Mouse (Mus musculus) MEL (cell line): ENCODE results near the gene Tk2.

Source experiments
- CTCF ChIP-seq, 3 experiments: IDR thresholded peaks in 2 of 3; conservative IDR thresholded peaks in 1 of 3; 2 replicates each; pipeline ENCODE4 v1.5.1; 2011 to 2012; ENCODE audit warnings: low read length in 3 of 3, low read depth in 2 of 3, mild to moderate bottlenecking in 2 of 3, improper control_type of control experiment in 1 of 3, inconsistent platforms in 1 of 3, mixed read lengths in 1 of 3, moderate library complexity in 1 of 3; ENCODE audit not compliant: control insufficient read depth in 1 of 3, insufficient read depth in 1 of 3, poor library complexity in 1 of 3, severe bottlenecking in 1 of 3
- POLR2A ChIP-seq, 2 experiments: IDR thresholded peaks; 2 replicates each; pipeline ENCODE4 v1.6.1; 2011 to 2012; ENCODE audit warnings: low read length in 2 of 2, mild to moderate bottlenecking in 2 of 2, control low read depth in 1 of 2, improper control_type of control experiment in 1 of 2, low read depth in 1 of 2, moderate library complexity in 1 of 2; ENCODE audit not compliant: control insufficient read depth in 1 of 2, insufficient read depth in 1 of 2, poor library complexity in 1 of 2
- POLR2AphosphoS5 ChIP-seq: IDR thresholded peaks from 2 replicates; pipeline ENCODE4 v1.6.1; 2012; ENCODE audit warnings: low read depth, borderline replicate concordance, mild to moderate bottlenecking, inconsistent platforms, low read length, moderate library complexity, mixed read lengths
- USF2 ChIP-seq, 2 experiments: IDR thresholded peaks; 2 replicates each; pipeline ENCODE4 v1.6.1; 2011 to 2012; ENCODE audit warnings: improper control_type of control experiment in 2 of 2, low read length in 2 of 2, borderline replicate concordance in 1 of 2, inconsistent platforms in 1 of 2, low read depth in 1 of 2, mild to moderate bottlenecking in 1 of 2; ENCODE audit not compliant: insufficient read depth in 1 of 2

DNA sequence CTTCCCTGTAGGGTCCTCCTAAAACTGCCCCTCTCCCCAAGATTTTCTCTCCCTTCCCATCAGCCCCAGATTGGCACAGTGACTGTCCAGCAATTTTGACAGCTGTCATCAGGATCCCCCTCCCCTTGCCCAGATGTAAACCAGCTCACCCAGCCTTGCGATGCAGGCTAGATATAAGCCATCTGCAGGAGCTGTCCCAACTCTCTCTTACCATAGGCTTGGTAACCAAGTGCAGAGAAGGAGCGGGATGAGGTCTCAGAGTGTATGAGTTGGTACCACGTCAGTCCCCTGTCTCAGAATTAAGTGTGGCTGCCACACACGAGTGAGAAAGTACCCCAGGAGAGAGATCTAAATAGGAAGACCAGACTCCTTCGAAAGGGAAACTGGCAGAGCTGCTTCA, 59.9 kb downstream of the Tk2 start:
- no peak for TF ChIP-seq USF2 (IDR thresholded peaks at IDR 0.05; ENCODE audit: borderline replicate concordance in 1 of 2, insufficient read depth in 1 of 2, low read depth in 1 of 2, low read length in 2 of 2)
- TF ChIP-seq POLR2AphosphoS5, result no peak
- no peak for TF ChIP-seq POLR2A (IDR thresholded peaks at IDR 0.05; ENCODE audit: control insufficient read depth in 1 of 2, insufficient read depth in 1 of 2, low read depth in 1 of 2, low read length in 2 of 2, poor library complexity in 1 of 2)
- TF ChIP-seq CTCF (IDR thresholded peaks at IDR 0.05 in 2 of 3, conservative IDR thresholded peaks at IDR 0.05 in 1 of 3; ENCODE audit: control insufficient read depth in 1 of 3, insufficient read depth in 1 of 3, low read depth in 2 of 3, low read length in 3 of 3, poor library complexity in 1 of 3, severe bottlenecking in 1 of 3), result no peak
